Mouse (Mus musculus) heart, embryonic 14.5 days (tissue): ENCODE measurements around the gene Tmco4. TPM values are rescaled to one million over a fixed set of nuclear protein-coding genes. Genes with fewer than 3 reads are reported as not detected.

Source experiments
- ATAC-seq: fragments of 200-750 bp; cut with Nextera tagmentation; 2 replicates; pipeline ENCODE4 v1.8.0; 2017; ENCODE audit warnings: low read depth, moderate TSS enrichment; ENCODE audit not compliant: insufficient number of reproducible peaks, insufficient read depth, low FRiP score
- H3K27ac ChIP-seq, 2 experiments: fragments of 200-500 bp in 1 of 2; fragments of 300-500 bp in 1 of 2; sonication (generic) in 1 of 2; replicated peaks in 1 of 2; 2 replicates each; pipeline ENCODE4 v1.5.1; 2012 to 2014; ENCODE audit warnings: low read depth in 2 of 2, low read length in 2 of 2, control low read depth in 1 of 2, mild to moderate bottlenecking in 1 of 2, mixed read lengths in 1 of 2; ENCODE audit not compliant: control insufficient read depth in 1 of 2, insufficient read depth in 1 of 2
- H3K27me3 ChIP-seq: fragments of 300-500 bp; sonication (generic); 2 replicates; pipeline ENCODE4 v1.6.1; 2014; ENCODE audit warnings: mild to moderate bottlenecking, low read length, control low read depth; ENCODE audit not compliant: control insufficient read depth, insufficient read depth
- H3K36me3 ChIP-seq: fragments of 300-500 bp; sonication (generic); 2 replicates; pipeline ENCODE4 v1.6.1; 2014; ENCODE audit warnings: mild to moderate bottlenecking, control low read depth, low read length, mixed read lengths; ENCODE audit not compliant: control insufficient read depth, insufficient read depth
- H3K4me1 ChIP-seq, 2 experiments: fragments of 200-500 bp in 1 of 2; fragments of 300-500 bp in 1 of 2; sonication (generic) in 1 of 2; 2 replicates each; pipeline ENCODE4 v1.6.1; 2012 to 2014; ENCODE audit warnings: low read length in 2 of 2, control low read depth in 1 of 2, mixed read lengths in 1 of 2; ENCODE audit not compliant: control insufficient read depth in 2 of 2, insufficient read depth in 2 of 2
- H3K4me2 ChIP-seq: fragments of 300-500 bp; sonication (generic); 2 replicates; pipeline ENCODE4 v1.6.1; 2014; ENCODE audit warnings: mild to moderate bottlenecking, low read length
- H3K4me3 ChIP-seq, 2 experiments: fragments of 200-500 bp in 1 of 2; fragments of 300-500 bp in 1 of 2; sonication (generic) in 1 of 2; 2 replicates each; pipeline ENCODE4 v1.5.1; 2012 to 2014; ENCODE audit warnings: low read length in 2 of 2, mild to moderate bottlenecking in 2 of 2, control low read depth in 1 of 2, low read depth in 1 of 2, moderate library complexity in 1 of 2; ENCODE audit not compliant: control insufficient read depth in 1 of 2, insufficient read depth in 1 of 2
- H3K9ac ChIP-seq: fragments of 300-500 bp; sonication (generic); 2 replicates; pipeline ENCODE4 v1.6.1; 2014; ENCODE audit warnings: mild to moderate bottlenecking, low read length
- H3K9me3 ChIP-seq: fragments of 300-500 bp; sonication (generic); 2 replicates; pipeline ENCODE4 v1.6.1; 2016; ENCODE audit warnings: low read length, control low read depth; ENCODE audit not compliant: control insufficient read depth
- WGBS: fragments of 180-500 bp; shearing (Covaris S2); extraction: QIAGEN DNeasy Blood & Tissue Kit; methylation state at CpG from one replicate; pipeline ENCODE4 v1.1.7; 2014; 5-methylcytosine and 5-hydroxymethylcytosine counted together
- polyA plus RNA-seq: library from polyadenylated mRNA; unstranded; fragments of >200 nt; fragmentation: Nextera tagmentation; extraction: Ambion mirVana; gene quantifications from 2 replicates; pipeline ENCODE4 v1.2.1, GENCODE M21; 2014

Tmco4 gene
- polyA plus RNA-seq, 1 experiment from 2014 or later, result 4.8 TPM

GRCm38 (mm10) chr4:138994389-138994788, 21.7 kb downstream of the Tmco4 start:
- 0 out of 2 replicates have a peak, but pooled peaks cover 10% of the 10 kb centered on the region for H3K36me3 ChIP-seq
- ATAC-seq, result no peak
- WGBS, result 64% methylated on average over 3 of the region's 3 CpGs

GRCm38 (mm10) chr4:138996410-138996809, 23.7 kb downstream of the Tmco4 start:
- H3K4me1 ChIP-seq, result no peaks in the 10 kb centered on the region
- peaks cover 5% of the 10 kb centered on the region; the same call in 1 of the 2 replicates for H3K9me3 ChIP-seq
- no peaks in the 10 kb centered on the region for H3K27me3 ChIP-seq
- H3K36me3 ChIP-seq, result 0 out of 2 replicates have a peak, but pooled peaks cover 10% of the 10 kb centered on the region
- H3K9ac ChIP-seq, result no peak overlapping the region
- no peak for ATAC-seq
- H3K4me2 ChIP-seq, result no peak overlapping the region
- no peak overlapping the region for H3K4me3 ChIP-seq
- H3K27ac ChIP-seq, result no peak overlapping the region
- WGBS, result 75% methylated on average over 5 of the region's 5 CpGs

More at GRCm38 (mm10) chr4:138994389-138994788, 21.7 kb downstream of the Tmco4 start:
- Histone ChIP-seq H3K27ac (no peak overlapping the region), H3K27me3 (no peaks in the 10 kb centered on the region), H3K4me1 (no peaks in the 10 kb centered on the region), H3K9me3 (peaks cover 5% of the 10 kb centered on the region; the same call in 1 of the 2 replicates), H3K4me3 (no peak overlapping the region), H3K4me2 (no peak overlapping the region), H3K9ac (no peak overlapping the region)

GRCm38 (mm10) chr4:138997121-138997520, 24.4 kb downstream of the Tmco4 start:
- no peak for ATAC-seq
- no peak overlapping the region for H3K4me2 ChIP-seq
- no peaks in the 10 kb centered on the region for H3K27me3 ChIP-seq
- no peak overlapping the region for H3K4me3 ChIP-seq
- no peaks in the 10 kb centered on the region for H3K4me1 ChIP-seq
- no peak overlapping the region for H3K27ac ChIP-seq
- WGBS, result 79% methylated on average over 4 of the region's 4 CpGs
- H3K9me3 ChIP-seq, result peaks cover 5% of the 10 kb centered on the region; the same call in 1 of the 2 replicates
- H3K36me3 ChIP-seq, result 0 out of 2 replicates have a peak, but pooled peaks cover 10% of the 10 kb centered on the region
- no peak overlapping the region for H3K9ac ChIP-seq

- no peak overlapping the region for H3K27ac ChIP-seq
Observed at GRCm38 (mm10) chr4:138998611-138999010, 25.9 kb downstream of the Tmco4 start.

GRCm38 (mm10) chr4:139001026-139001425, 28.3 kb downstream of the Tmco4 start:
- H3K36me3 ChIP-seq, result 0 out of 2 replicates have a peak, but pooled peaks cover 10% of the 10 kb centered on the region
- WGBS, result 58% methylated on average over 2 of the region's 2 CpGs

More at GRCm38 (mm10) chr4:138998611-138999010, 25.9 kb downstream of the Tmco4 start:
- Histone ChIP-seq H3K4me2 (no peak overlapping the region), H3K4me1 (no peaks in the 10 kb centered on the region), H3K9me3 (peaks cover 5% of the 10 kb centered on the region; the same call in 1 of the 2 replicates), H3K4me3 (no peak overlapping the region), H3K36me3 (0 out of 2 replicates have a peak, but pooled peaks cover 10% of the 10 kb centered on the region), H3K9ac (no peak overlapping the region), H3K27me3 (no peaks in the 10 kb centered on the region)
- ATAC-seq, result no peak
- WGBS, result 67% methylated on average over 11 of the region's 11 CpGs

GRCm38 (mm10) chr4:139001433-139001832, 28.7 kb downstream of the Tmco4 start:
- no peak for ATAC-seq
- Histone ChIP-seq H3K27ac (no peak overlapping the region), H3K4me3 (no peak overlapping the region), H3K4me1 (no peaks in the 10 kb centered on the region), H3K4me2 (peak overlapping the region; percentile 43), H3K9ac (no peak overlapping the region), H3K27me3 (no peaks in the 10 kb centered on the region), H3K9me3 (peaks cover 5% of the 10 kb centered on the region; the same call in 1 of the 2 replicates), H3K36me3 (0 out of 2 replicates have a peak, but pooled peaks cover 9% of the 10 kb centered on the region)
- 26% methylated on average over 6 of the region's 6 CpGs for WGBS

More at GRCm38 (mm10) chr4:139001026-139001425, 28.3 kb downstream of the Tmco4 start:
- ATAC-seq, result no peak
- Histone ChIP-seq H3K27me3 (no peaks in the 10 kb centered on the region), H3K4me2 (peak overlapping the region; percentile 43), H3K4me1 (no peaks in the 10 kb centered on the region), H3K9ac (no peak overlapping the region), H3K9me3 (peaks cover 5% of the 10 kb centered on the region; the same call in 1 of the 2 replicates), H3K4me3 (no peak overlapping the region), H3K27ac (no peak overlapping the region)

GRCm38 (mm10) chr4:139004067-139004466, 31.4 kb downstream of the Tmco4 start:
- Histone ChIP-seq H3K4me2 (no peak overlapping the region), H3K27me3 (no peaks in the 10 kb centered on the region), H3K27ac (no peak overlapping the region), H3K36me3 (no peaks in the 10 kb centered on the region), H3K9ac (no peak overlapping the region), H3K4me1 (no peaks in the 10 kb centered on the region), H3K4me3 (no peak overlapping the region), H3K9me3 (no peaks in the 10 kb centered on the region)
- WGBS, result 88% methylated on average over 8 of the region's 8 CpGs
- ATAC-seq, result no peak

- Histone ChIP-seq H3K9me3 (no peaks in the 10 kb centered on the region), H3K9ac (no peak overlapping the region), H3K4me1 (no peaks in the 10 kb centered on the region), H3K27me3 (no peaks in the 10 kb centered on the region), H3K36me3 (no peaks in the 10 kb centered on the region), H3K4me3 (no peak overlapping the region), H3K27ac (no peak overlapping the region), H3K4me2 (no peak overlapping the region)
- WGBS, result 61% methylated on average over 6 of the region's 6 CpGs
- ATAC-seq, result no peak
Observed at GRCm38 (mm10) chr4:139005214-139005613, 32.5 kb downstream of the Tmco4 start.
